Mouse (Mus musculus) liver, adult 2 months (tissue): ENCODE measurements at regions not wholly inside any gene's neighbourhood (a gene's known extent, or its start where the extent isn't known, plus 50 kb on each side); places are given as distances from the start of the nearest gene placed in this dataset.

Experiments used
- DNase-seq: peaks from one replicate; pipeline ENCODE4 v3.0.0-alpha.2; 2011; ENCODE audit warnings: low read depth, low spot score; ENCODE audit errors: extremely low read depth
- H3K27ac ChIP-seq: fragments of 200-500 bp; replicated peaks from 2 replicates; pipeline ENCODE4 v1.5.1; 2012; ENCODE audit warnings: low read depth, mild to moderate bottlenecking, control low read depth, inconsistent platforms, low read length; ENCODE audit not compliant: insufficient read depth
- H3K27me3 ChIP-seq: fragments of 200-500 bp; 2 replicates; pipeline ENCODE4 v1.6.1; 2012; ENCODE audit warnings: mild to moderate bottlenecking, moderate library complexity, low read length, inconsistent platforms; ENCODE audit not compliant: control insufficient read depth, insufficient read depth
- H3K36me3 ChIP-seq: fragments of 200-500 bp; 2 replicates; pipeline ENCODE4 v1.6.1; 2012; ENCODE audit warnings: low read length, inconsistent platforms; ENCODE audit not compliant: control insufficient read depth, insufficient read depth
- H3K4me1 ChIP-seq: fragments of 200-500 bp; 2 replicates; pipeline ENCODE4 v1.6.1; 2011; ENCODE audit warnings: low read length; ENCODE audit not compliant: control insufficient read depth, insufficient read depth
- H3K4me3 ChIP-seq: fragments of 200-500 bp; 2 replicates; pipeline ENCODE4 v1.5.1; 2011; ENCODE audit warnings: low read depth, mild to moderate bottlenecking, control low read depth, low read length, moderate library complexity; ENCODE audit not compliant: insufficient read depth
- H3K79me2 ChIP-seq: fragments of 200-500 bp; 2 replicates; pipeline ENCODE4 v1.6.1; 2012; ENCODE audit warnings: inconsistent platforms, mild to moderate bottlenecking, low read length, moderate library complexity; ENCODE audit not compliant: control insufficient read depth, insufficient read depth
- H3K9ac ChIP-seq: fragments of 200-500 bp; 2 replicates; pipeline ENCODE4 v1.6.1; 2012; ENCODE audit warnings: low read depth, mild to moderate bottlenecking, control low read depth, inconsistent platforms, low read length
- CTCF ChIP-seq: fragments of 200-500 bp; IDR thresholded peaks from 2 replicates; pipeline ENCODE4 v1.5.1; 2011; ENCODE audit warnings: low read depth, low read length, control low read depth
- POLR2A ChIP-seq: fragments of 200-500 bp; IDR thresholded peaks from 2 replicates; pipeline ENCODE4 v1.6.1; 2011; ENCODE audit warnings: low read length, control low read depth; ENCODE audit not compliant: insufficient read depth; ENCODE audit errors: extremely low read depth
- WGBS: fragments of 180-500 bp; shearing (Covaris S2); methylation state at CpG from one replicate; pipeline ENCODE4 v1.1.7; 2018; 5-methylcytosine and 5-hydroxymethylcytosine counted together

GRCm38 (mm10) chr12:110391464-110391863, 55.5 kb upstream of the Ppp2r5c start:
- H3K9ac ChIP-seq, result no peak overlapping the region
- no peaks in the 10 kb centered on the region for H3K36me3 ChIP-seq
- 84% methylated on average over 8 of the region's 8 CpGs for WGBS
- no peak for DNase-seq
- H3K79me2 ChIP-seq, result no peaks in the 10 kb centered on the region
- no peak overlapping the region for H3K4me3 ChIP-seq
- TF ChIP-seq CTCF, result no peak
- no peak for TF ChIP-seq POLR2A
- no peak overlapping the region for H3K27ac ChIP-seq
- H3K27me3 ChIP-seq, result no peaks in the 10 kb centered on the region
- no peaks in the 10 kb centered on the region for H3K4me1 ChIP-seq

- Histone ChIP-seq H3K79me2 (no peaks in the 10 kb centered on the region), H3K9ac (no peak overlapping the region), H3K27ac (no peak overlapping the region), H3K36me3 (no peaks in the 10 kb centered on the region), H3K4me3 (no peak overlapping the region), H3K4me1 (no peaks in the 10 kb centered on the region), H3K27me3 (no peaks in the 10 kb centered on the region)
- TF ChIP-seq CTCF (no peak), POLR2A (no peak)
- no peak for DNase-seq
- WGBS, result 73% methylated on average over 7 of the region's 7 CpGs
Observed at GRCm38 (mm10) chr12:110393555-110393954, 53.4 kb upstream of the Ppp2r5c start.
